ENCODE assay signal across 8 mouse cellular contexts in the genomic region with DNA sequence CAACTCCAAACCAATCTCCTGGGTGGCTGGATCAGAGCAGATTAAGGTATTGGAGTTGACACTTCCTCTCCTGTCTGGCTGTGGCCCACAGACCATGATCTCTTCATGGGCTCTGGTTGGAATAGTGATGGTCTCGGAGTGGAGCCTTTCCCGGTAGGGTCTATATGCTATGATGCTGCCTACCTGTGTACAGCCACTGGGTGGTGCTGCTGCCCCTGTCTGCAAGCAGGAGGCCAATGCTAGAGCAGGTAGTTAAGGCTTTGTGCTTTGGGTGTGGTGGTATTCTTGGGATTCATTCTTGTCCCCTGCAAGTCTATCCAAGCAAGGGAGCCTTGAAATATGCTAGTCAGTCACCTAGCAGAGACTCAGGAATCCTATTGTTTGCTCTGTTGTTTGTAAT. TPM values are rescaled to one million over a fixed set of nuclear protein-coding genes. Genes with fewer than 3 reads are reported as not detected.
DNase-seq lines count a peak whose midpoint lies in the region; ATAC-seq and TF ChIP-seq lines count a peak whose summit lies in the region.
"Had no signal": no experiment of that assay in that cellular context is flagged by ENCODE, and none has a peak within 500 bp of the region (broad histone marks: within the 10 kb centered on the region; RNA-seq: fewer than 3 reads in every experiment).

No protein-coding gene starts in this region.

- DNase-seq in 416B (ENCODE audit: low read depth): peak; percentile 84
- DNase-seq in gastrocnemius, postnatal 14 days: peak; percentile 54
- DNase-seq in layer of hippocampus, adult 2 months (ENCODE audit: low spot score in 2 of 2): peak; percentile 59 to 64
- DNase-seq in lung, postnatal 10 days: peak; percentile 67
- DNase-seq in spleen, postnatal 14 days (ENCODE audit: low spot score in 2 of 2): peak; percentile 30 to 60

- ATAC-seq in cerebellum, adult (ENCODE audit: insufficient number of reproducible peaks, low FRiP score, low TSS enrichment): peak; percentile 83

- H3K36me3 ChIP-seq in C2C12 (ENCODE audit: control insufficient read depth, insufficient read depth): no peaks in the 10 kb centered on the region
- H3K36me3 ChIP-seq: heart, embryonic 13.5 days had no signal

- TF ChIP-seq CTCF in C2C12 (IDR thresholded peaks at IDR 0.05; ENCODE audit: control insufficient read depth, insufficient read depth, insufficient read length): peak; percentile 76
- TF ChIP-seq CTCF in layer of hippocampus, adult 2 months (conservative IDR thresholded peaks at IDR 0.05): peak; percentile 94

- no peaks in the 10 kb centered on the region for H3K79me2 ChIP-seq in C2C12 (ENCODE audit: control insufficient read depth, insufficient read depth)

- no peak overlapping the region for H3K27ac ChIP-seq in layer of hippocampus, adult 2 months
- H3K27ac ChIP-seq: heart, embryonic 13.5 days had no signal

- H3K79me3 ChIP-seq in C2C12 (ENCODE audit: low read depth): no peaks in the 10 kb centered on the region

- H3ac ChIP-seq in C2C12 (ENCODE audit: control insufficient read depth, insufficient read length, low read depth): no peak overlapping the region

- H3K4me3 ChIP-seq in C2C12 (ENCODE audit: insufficient read depth, poor library complexity, severe bottlenecking): no peak overlapping the region
- H3K4me3 ChIP-seq in layer of hippocampus, adult 2 months: no peak overlapping the region
- H3K4me3 ChIP-seq: heart, embryonic 13.5 days had no signal

- intact Hi-C loops in gastrocnemius, postnatal 14 days (cut with DNase I; ENCODE audit: low total_unique reads): loop anchor here (10.0 kb wide), 1 partner anchor 107 kb away; no protein-coding TSS in a partner anchor

- no peaks in the 10 kb centered on the region for H3K27me3 ChIP-seq in C2C12 (ENCODE audit: control insufficient read depth, insufficient read depth, insufficient read length)
- H3K27me3 ChIP-seq: heart, embryonic 13.5 days had no signal

TF ChIP-seq in C2C12, 6 proteins besides CTCF, POLR2A, EP300 and RAD21:
- no peak for TF ChIP-seq USF1 (IDR thresholded peaks at IDR 0.05; ENCODE audit: low read depth)
- TF ChIP-seq MAX (IDR thresholded peaks at IDR 0.05): no peak
- TF ChIP-seq CEBPB (IDR thresholded peaks at IDR 0.05; ENCODE audit: low read depth): no peak
- TF ChIP-seq FOSL1 (IDR thresholded peaks at IDR 0.05; ENCODE audit: insufficient read depth, low read length, poor library complexity, severe bottlenecking): no peak
- TF ChIP-seq MYOD1 (IDR thresholded peaks at IDR 0.05; ENCODE audit: control insufficient read depth, insufficient read length, low read depth): no peak
- no peak for TF ChIP-seq MYOG (IDR thresholded peaks at IDR 0.05; ENCODE audit: control insufficient read depth, extremely low read depth, insufficient read length)

RNA-seq across cellular contexts. Expression of gene Lamb3, which starts 0.7 kb away (rescaled TPM):
- 5.3 TPM for polyA plus RNA-seq in C2C12 (2012; fragmentation: generic; extraction: Trizol)
- 1 to 10 TPM in 1 of 2 experiments, under 1 TPM in 1; 0.80 to 1.4 TPM for total RNA-seq in gastrocnemius, postnatal 14 days (2021)
- 1 to 10 TPM in 1 of 2 experiments, under 1 TPM in 1; 0.82 to 1.4 TPM for total RNA-seq in layer of hippocampus, adult 2 months (2021)

RNA-seq across cellular contexts. Expression of gene Traf3ip3, which starts 6.7 kb away (rescaled TPM):
- 0.02 TPM for polyA plus RNA-seq in C2C12 (2012; fragmentation: generic; extraction: Trizol)
- 1 to 10 TPM; 6.0 to 8.4 TPM for total RNA-seq in gastrocnemius, postnatal 14 days (2021)
- total RNA-seq in layer of hippocampus, adult 2 months (2021): 1 to 10 TPM; 1.6 to 2.4 TPM

RNA-seq across cellular contexts. Expression of gene A130010J15Rik, which starts 40.3 kb away (rescaled TPM):
- polyA plus RNA-seq in C2C12 (2012; fragmentation: generic; extraction: Trizol): 4.1 TPM
- 1 to 10 TPM; 2.3 to 3.2 TPM for total RNA-seq in gastrocnemius, postnatal 14 days (2021)
- total RNA-seq in layer of hippocampus, adult 2 months (2021): 1 to 10 TPM; 5.1 to 5.3 TPM

RNA-seq across cellular contexts. Expression of gene Irf6, which starts 55.3 kb away (rescaled TPM):
- polyA plus RNA-seq in C2C12 (2012; fragmentation: generic; extraction: Trizol): 0.08 TPM
- total RNA-seq in gastrocnemius, postnatal 14 days (2021): 1 to 10 TPM; 1.6 to 2.0 TPM
- under 1 TPM; 0.49 to 0.66 TPM for total RNA-seq in layer of hippocampus, adult 2 months (2021)

RNA-seq across cellular contexts. Expression of gene Hsd11b1, which starts 55.7 kb away (rescaled TPM):
- 0.12 TPM for polyA plus RNA-seq in C2C12 (2012; fragmentation: generic; extraction: Trizol)
- total RNA-seq in gastrocnemius, postnatal 14 days (2021): 1 to 10 TPM; 5.7 to 7.0 TPM
- 10 to 100 TPM; 42.9 to 52.8 TPM for total RNA-seq in layer of hippocampus, adult 2 months (2021)
